Mouse (Mus musculus) liver, embryonic 14.5 days (tissue): Measurements from ENCODE around the gene Parva.

ENCODE experiments used
- CTCF ChIP-seq: IDR thresholded peaks from 2 replicates; pipeline ENCODE4 v1.5.1; 2016; ENCODE audit warnings: antibody characterized with exemption, low read depth, control low read depth
- EP300 ChIP-seq: IDR thresholded peaks from 2 replicates; pipeline ENCODE4 v1.6.1; 2016; ENCODE audit warnings: antibody characterized with exemption, low read depth

GRCm38 (mm10) chr7:112512257-112512656, 85.0 kb downstream of the Parva start:
- no peak for TF ChIP-seq EP300
- no peak for TF ChIP-seq CTCF
